Mouse (Mus musculus): ENCODE measurements at regions not wholly inside any gene's neighbourhood (a gene's known extent, or its start where the extent isn't known, plus 50 kb on each side); places are given as distances from the start of the nearest gene placed in this dataset.
A peak's percentile ranks its signal among the peaks of the same experiment; 100 is the strongest.

DNA sequence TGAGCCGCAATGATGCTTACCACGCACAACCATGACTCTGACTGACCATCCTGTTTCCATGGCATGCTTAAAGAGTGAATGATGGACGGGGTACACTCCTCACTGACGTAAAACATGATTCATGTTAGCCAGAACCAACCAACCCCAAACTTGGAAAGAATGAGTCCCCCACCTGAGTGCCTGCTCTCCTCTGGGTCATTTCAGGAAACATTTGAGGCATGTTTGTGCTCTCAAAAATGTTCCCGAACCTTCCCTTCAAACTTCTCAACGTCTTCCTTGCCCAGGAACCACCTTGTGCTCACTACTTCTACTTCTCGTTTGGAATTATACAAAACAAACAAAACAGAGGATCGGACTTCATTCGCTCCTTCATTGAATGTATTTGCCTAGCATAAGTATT lies 95.7 kb downstream of the Tmco5 start:
- Histone ChIP-seq H3K27ac (peak overlapping the region; percentile 98), H3K4me2 (no peak overlapping the region), H3K36me3 (replicated peaks) (no peaks in the 10 kb centered on the region), H3K27me3 (peaks cover 9% of the 10 kb centered on the region), H3K9me3 (no peaks in the 10 kb centered on the region), H3K4me3 (replicated peaks) (no peak overlapping the region), H3K9ac (no peak overlapping the region), H3K4me1 (peaks cover 73% of the 10 kb centered on the region)
- WGBS, result 67% methylated on average over 9 of the region's 9 CpGs
- no peak for ATAC-seq (ENCODE audit: low FRiP score)

DNA sequence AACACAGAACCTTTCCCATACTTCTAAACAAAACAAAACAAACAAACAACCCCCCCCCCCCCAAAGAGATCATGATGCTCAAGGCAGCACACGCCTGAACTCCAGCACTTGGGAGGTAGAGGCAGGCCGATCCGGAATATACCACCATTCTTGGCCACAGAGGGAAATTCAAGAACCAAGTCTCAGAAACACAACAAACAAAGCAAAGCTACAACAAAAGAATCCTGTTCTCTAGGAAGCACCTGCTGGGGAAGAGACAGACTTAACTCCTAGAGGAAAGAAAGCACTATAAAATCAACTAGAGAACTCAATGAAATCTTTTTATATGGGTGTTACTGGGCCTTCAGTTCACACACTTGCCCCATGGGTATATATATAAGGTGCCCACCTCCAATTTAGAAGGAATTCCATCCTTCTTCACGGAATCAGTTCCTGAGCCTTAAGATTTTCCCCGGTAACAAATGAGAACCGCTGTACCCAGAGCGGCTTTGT lies 96.1 kb downstream of the Tmco5 start:
- no peaks in the 10 kb centered on the region for H3K36me3 ChIP-seq (replicated peaks)
- WGBS, result 5% methylated on average over 7 of the region's 7 CpGs
- peak overlapping the region; percentile 60 for H3K4me2 ChIP-seq
- H3K9me3 ChIP-seq, result no peaks in the 10 kb centered on the region
- H3K27me3 ChIP-seq, result peaks cover 5% of the 10 kb centered on the region; the same call in 1 of the 2 replicates
- ATAC-seq (ENCODE audit: low FRiP score), result no peak
- H3K27ac ChIP-seq, result peak overlapping the region; percentile 98
- H3K4me1 ChIP-seq, result peaks cover 74% of the 10 kb centered on the region
- H3K4me3 ChIP-seq (replicated peaks), result peak overlapping the region; percentile 46
- H3K9ac ChIP-seq, result peak overlapping the region; percentile 71; the same call in 1 of the 2 replicates

DNA sequence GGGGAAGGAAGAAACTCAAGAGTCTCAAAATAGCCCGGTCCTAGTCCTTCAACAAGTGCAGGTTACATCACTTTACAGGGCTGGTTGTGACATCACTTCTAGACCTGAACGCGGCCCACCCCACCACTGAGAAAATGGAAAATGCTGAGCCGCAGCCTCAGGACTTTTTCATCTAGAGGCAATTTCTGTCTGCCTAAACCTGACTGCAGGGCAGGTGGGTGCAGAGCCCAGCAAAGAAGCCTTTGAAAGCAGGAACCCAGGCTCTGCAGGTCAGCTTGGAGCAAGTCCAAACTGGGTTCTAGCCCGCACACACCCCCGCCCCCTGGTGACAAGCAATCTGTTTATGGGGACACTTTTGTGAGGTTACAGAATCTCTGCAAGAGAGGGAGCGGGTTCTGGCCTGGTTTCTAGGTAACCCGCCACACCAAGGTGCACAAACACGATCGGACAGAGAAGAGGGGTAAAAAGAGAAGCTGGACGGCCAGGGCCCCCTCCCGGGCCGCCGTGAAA lies 96.7 kb downstream of the Tmco5 start:
- no peaks in the 10 kb centered on the region for H3K36me3 ChIP-seq (replicated peaks)
- peak; percentile 27; the same call in 1 of the 2 replicates for ATAC-seq (ENCODE audit: low FRiP score)
- H3K9ac ChIP-seq, result peak overlapping the region; percentile 71
- 0% methylated on average over 14 of the region's 14 CpGs for WGBS
- peak overlapping the region; percentile 98 for H3K27ac ChIP-seq
- peak overlapping the region; percentile 60 for H3K4me2 ChIP-seq
- no peaks in the 10 kb centered on the region for H3K9me3 ChIP-seq
- peaks cover 5% of the 10 kb centered on the region; the same call in 1 of the 2 replicates for H3K27me3 ChIP-seq
- peaks cover 80% of the 10 kb centered on the region for H3K4me1 ChIP-seq
- H3K4me3 ChIP-seq (replicated peaks), result peak overlapping the region; percentile 46

DNA sequence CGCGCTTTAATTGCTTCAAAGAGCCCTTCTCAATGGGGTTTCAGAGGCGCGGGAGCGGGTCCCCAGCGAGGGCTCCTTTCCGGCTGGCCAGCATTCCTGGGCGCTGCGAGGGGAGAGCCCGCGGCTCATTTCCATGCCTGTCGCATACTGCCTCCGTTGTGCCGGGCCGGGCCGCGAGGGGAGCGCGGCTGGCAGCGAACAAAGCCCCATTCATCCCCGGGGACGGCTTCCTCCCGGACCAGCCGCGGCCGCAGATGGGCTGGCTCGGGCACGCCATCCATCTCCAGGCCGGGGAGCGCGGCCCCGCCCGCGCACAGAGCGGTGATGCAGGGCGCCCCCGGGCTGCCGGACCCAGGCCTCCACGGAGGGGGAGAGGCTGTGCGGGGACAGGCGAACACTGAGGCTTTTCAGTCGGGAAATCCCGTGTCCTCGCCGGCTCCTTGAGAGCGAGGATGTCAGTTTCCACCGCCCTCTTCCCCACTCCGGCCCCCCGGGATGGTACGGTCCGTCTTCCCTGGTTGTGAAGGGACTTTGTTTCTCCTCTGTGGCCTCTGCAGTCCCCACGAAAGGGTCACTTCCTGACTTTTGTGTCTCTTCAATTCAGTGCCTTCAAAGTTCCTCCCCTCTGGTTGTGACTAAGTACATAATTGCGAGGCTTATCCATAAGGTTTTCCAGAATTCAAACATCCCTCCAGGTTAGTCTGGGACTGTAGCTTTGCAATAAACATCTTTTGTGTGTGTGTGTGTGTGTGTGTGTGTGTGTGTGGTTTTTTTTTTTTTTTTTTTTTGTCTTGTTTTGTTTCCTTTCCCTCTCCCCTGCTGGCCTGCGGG lies 97.3 kb downstream of the Tmco5 start:
- ATAC-seq (ENCODE audit: low FRiP score), result peak; percentile 94
- Histone ChIP-seq H3K4me1 (peaks cover 86% of the 10 kb centered on the region), H3K9ac (peak overlapping the region; percentile 71), H3K4me3 (replicated peaks) (peak overlapping the region; percentile 46), H3K4me2 (peak overlapping the region; percentile 60), H3K27ac (peak overlapping the region; percentile 98), H3K36me3 (replicated peaks) (no peaks in the 10 kb centered on the region), H3K27me3 (peaks cover 3% of the 10 kb centered on the region; the same call in 1 of the 2 replicates), H3K9me3 (no peaks in the 10 kb centered on the region)
- WGBS, result 1% methylated on average over 53 of the region's 54 CpGs

DNA sequence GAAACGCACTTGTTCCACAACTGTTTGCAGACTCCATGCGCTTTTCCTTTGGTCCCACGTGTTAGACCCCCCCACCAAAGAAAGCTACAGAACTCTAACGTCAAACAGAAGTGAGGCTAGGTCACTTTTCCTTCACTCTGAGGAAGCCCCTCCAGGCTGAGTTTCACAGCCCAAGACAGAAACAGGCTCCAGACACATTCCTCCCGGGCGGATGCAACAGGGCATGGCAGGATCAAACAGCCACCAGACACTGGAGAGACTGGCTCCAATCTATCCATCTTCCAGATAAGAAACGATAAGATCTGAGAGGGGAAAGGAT lies 97.9 kb downstream of the Tmco5 start:
- Histone ChIP-seq H3K4me1 (peaks cover 84% of the 10 kb centered on the region), H3K36me3 (replicated peaks) (no peaks in the 10 kb centered on the region), H3K27me3 (no peaks in the 10 kb centered on the region), H3K9me3 (no peaks in the 10 kb centered on the region), H3K9ac (peak overlapping the region; percentile 71), H3K27ac (peak overlapping the region; percentile 98), H3K4me2 (peak overlapping the region; percentile 60), H3K4me3 (replicated peaks) (peak overlapping the region; percentile 46)
- 0% methylated on average over 7 of the region's 7 CpGs for WGBS
- no peak for ATAC-seq (ENCODE audit: low FRiP score)

DNA sequence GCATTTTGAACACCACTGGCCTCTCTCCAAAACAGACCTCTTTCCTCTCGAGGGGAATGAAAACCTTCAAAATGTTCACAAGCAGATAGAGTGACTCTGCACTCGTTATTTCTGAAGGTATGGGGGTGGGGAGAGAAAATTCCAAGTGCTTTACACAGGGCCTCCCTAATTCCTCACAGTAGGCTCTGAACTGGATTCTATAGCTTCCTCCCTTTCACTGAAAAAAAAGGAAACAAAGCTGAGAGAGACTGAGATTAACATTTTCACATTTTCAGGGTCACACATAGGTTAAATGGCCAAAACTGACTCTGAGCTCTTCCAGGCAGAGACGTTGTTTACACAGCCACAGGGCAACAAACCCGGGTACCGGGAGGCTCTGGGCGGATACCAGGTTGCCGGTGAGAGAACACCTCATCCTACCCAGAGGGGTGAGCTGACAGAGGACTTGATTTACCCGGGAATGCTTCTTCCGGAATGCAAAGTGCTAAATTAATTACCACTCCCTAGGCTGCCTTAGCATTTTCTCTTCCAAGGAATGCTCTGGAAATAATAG lies 98.5 kb downstream of the Tmco5 start:
- 4% methylated on average over 9 of the region's 9 CpGs for WGBS
- H3K36me3 ChIP-seq (replicated peaks), result no peaks in the 10 kb centered on the region
- peak overlapping the region; percentile 98 for H3K27ac ChIP-seq
- H3K4me3 ChIP-seq (replicated peaks), result no peak overlapping the region
- no peak for ATAC-seq (ENCODE audit: low FRiP score)
- H3K9ac ChIP-seq, result no peak overlapping the region
- no peaks in the 10 kb centered on the region for H3K9me3 ChIP-seq
- no peaks in the 10 kb centered on the region for H3K27me3 ChIP-seq
- H3K4me1 ChIP-seq, result peaks cover 78% of the 10 kb centered on the region
- H3K4me2 ChIP-seq, result peak overlapping the region; percentile 60

DNA sequence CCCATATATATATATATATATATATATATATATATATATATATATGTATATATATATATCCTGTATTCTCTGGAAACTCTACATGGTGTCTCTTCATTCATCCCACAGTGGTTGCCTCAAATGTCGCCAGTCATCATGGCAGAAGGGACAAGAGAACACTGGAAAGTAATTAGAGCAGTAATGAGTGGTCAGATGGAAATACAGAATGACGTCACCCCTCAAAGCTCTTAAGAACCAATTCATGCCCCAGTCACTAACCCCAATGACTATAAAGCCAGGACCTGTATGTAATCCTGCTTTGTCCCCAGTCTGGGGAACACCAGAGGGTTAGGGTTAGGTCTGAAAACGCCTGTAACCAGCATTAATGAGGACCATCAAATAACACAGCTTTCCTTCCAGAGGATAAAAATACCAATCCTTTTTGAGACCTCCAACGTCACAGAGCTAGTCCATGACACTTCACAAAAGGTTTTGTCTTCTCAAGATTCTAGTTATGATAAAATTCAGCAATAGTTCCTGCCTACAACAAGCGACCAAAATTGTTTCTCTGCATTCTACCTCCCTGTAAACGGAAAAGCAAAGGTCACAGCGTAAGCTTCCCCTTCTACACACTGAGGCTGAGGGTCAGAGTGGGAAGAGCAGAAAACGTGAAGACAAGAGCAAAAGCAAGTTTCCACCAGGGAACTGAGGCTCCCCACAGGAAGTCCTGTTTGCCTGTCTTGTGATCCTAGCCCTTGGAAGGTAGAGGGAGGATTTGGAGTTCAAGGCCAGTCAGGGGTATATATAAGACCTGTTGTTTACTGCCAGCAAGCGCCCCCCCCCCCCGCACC lies 99.5 kb downstream of the Tmco5 start:
- no peaks in the 10 kb centered on the region for H3K27me3 ChIP-seq
- no peaks in the 10 kb centered on the region for H3K36me3 ChIP-seq (replicated peaks)
- 33% methylated on average over 10 of the region's 10 CpGs for WGBS
- H3K4me3 ChIP-seq (replicated peaks), result no peak overlapping the region
- no peak overlapping the region for H3K9ac ChIP-seq
- H3K4me2 ChIP-seq, result no peak overlapping the region
- H3K27ac ChIP-seq, result 0 out of 2 replicates have a peak overlapping the region, but pooled peaks have one; percentile 36
- H3K4me1 ChIP-seq, result peaks cover 68% of the 10 kb centered on the region
- H3K9me3 ChIP-seq, result no peaks in the 10 kb centered on the region
- ATAC-seq (ENCODE audit: low FRiP score), result no peak

DNA sequence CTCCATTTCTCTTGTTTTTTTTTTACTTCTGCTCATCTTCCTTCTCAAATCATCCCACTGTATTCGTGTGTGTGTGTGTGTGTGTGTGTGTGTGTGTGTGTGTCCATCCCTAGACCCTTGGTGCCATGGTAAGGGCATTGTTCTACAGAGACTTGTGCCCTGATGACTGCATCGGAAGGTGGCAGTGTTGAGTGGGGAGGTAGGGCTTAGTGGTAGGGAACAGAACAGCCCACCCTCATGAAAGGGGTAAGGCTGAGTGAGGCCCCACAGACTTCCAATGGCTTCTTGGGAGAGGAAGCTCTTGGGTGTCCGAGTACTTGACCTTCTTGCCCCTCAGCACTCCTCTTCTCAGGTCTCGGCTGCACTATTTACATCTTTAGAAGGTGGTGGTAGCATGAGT lies 100.3 kb downstream of the Tmco5 start:
- no peak for ATAC-seq (ENCODE audit: low FRiP score)
- Histone ChIP-seq H3K27me3 (no peaks in the 10 kb centered on the region), H3K4me2 (no peak overlapping the region), H3K27ac (no peak overlapping the region), H3K9me3 (no peaks in the 10 kb centered on the region), H3K4me1 (peaks cover 60% of the 10 kb centered on the region), H3K9ac (no peak overlapping the region), H3K4me3 (replicated peaks) (no peak overlapping the region), H3K36me3 (replicated peaks) (no peaks in the 10 kb centered on the region)
- WGBS, result 41% methylated on average over 4 of the region's 4 CpGs

DNA sequence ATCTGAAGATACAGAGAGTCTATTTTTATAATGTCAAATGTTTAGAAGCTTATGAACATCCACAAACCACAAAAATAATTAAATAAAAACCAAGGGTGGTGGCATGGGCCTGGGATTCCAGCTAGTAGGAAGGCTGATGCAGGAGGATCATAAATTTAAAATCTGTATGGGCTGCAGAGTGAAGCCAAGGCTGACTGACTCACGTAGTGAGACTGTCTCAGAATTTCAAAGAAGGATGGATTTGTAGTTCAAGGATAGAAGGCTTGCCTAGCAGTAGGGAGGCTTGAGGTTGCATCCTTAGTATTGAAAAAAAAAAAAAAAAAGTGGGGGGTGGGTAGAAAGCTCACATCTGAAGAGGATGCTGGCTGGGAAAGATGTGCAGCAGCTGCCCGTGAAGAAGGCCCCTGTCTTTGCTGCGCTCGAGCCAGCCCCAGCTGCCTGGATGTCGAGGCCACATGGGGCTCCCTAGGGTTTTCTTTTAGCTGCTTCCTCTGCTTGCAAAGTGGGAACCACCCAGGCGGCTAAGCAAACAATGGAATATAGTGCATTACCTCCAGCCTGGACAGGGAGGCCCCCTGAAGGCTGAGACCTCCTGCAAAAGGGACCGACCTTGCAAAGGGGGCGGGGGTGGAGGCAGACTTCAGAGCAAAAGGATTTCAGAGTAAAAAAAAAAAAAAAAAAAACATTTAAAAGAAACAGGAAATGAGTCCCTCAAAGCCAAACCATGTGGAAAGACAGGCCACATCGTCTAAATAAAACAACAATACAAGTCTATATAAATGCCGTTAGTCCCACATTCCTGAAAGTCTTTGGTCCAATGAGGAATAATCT lies 101.3 kb downstream of the Tmco5 start:
- Histone ChIP-seq H3K4me1 (peaks cover 51% of the 10 kb centered on the region), H3K36me3 (replicated peaks) (no peaks in the 10 kb centered on the region), H3K4me3 (replicated peaks) (no peak overlapping the region), H3K9ac (no peak overlapping the region), H3K4me2 (no peak overlapping the region), H3K27ac (peak overlapping the region; percentile 71), H3K27me3 (no peaks in the 10 kb centered on the region), H3K9me3 (no peaks in the 10 kb centered on the region)
- peak; percentile 21; the same call in 1 of the 2 replicates for ATAC-seq (ENCODE audit: low FRiP score)
- WGBS, result 2% methylated on average over 10 of the region's 10 CpGs

DNA sequence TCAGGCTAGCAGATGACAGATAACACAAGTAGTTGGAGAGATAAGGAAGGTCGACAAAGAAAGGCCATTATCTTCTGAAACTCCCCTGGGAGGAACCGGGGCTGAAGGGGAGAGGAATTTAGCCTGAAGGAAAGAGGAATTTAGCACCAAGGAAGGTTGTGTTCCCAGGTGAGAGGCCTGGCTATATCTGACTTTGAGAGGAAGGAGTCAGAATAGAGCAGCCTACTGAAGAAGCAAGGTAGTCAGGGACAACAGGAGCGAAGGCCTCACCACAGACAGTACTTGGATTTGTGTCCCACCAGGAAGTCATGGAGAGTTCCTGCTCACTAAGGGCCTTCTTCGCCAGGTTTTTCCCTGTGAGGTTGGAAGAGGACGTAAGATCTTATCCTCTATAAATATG lies 102.2 kb downstream of the Tmco5 start:
- no peak for ATAC-seq (ENCODE audit: low FRiP score)
- Histone ChIP-seq H3K9me3 (no peaks in the 10 kb centered on the region), H3K27ac (peak overlapping the region; percentile 66), H3K4me1 (peaks cover 44% of the 10 kb centered on the region), H3K4me3 (replicated peaks) (no peak overlapping the region), H3K36me3 (replicated peaks) (no peaks in the 10 kb centered on the region), H3K27me3 (no peaks in the 10 kb centered on the region), H3K9ac (no peak overlapping the region), H3K4me2 (no peak overlapping the region)
- 42% methylated on average over 5 of the region's 5 CpGs for WGBS

DNA sequence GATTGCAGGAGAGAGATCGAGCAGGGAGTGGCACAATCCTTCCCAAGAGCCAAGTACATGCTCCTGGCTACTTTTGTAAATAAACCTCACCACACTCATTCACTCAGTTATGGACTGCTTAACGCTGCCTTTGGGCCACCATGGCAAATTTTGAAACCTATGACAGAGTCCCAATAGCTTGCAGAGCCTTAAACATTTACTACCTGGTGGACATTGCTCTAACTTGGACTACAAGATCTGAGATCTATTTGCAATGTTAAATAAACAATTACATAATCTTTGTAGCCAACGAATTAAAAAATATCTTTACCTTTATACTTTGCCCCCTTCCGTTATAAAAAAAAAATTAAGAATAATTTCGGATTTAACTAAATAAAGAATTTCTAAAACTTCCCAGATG lies 104.9 kb downstream of the Tmco5 start:
- Histone ChIP-seq H3K4me2 (no peak overlapping the region), H3K4me1 (peaks cover 21% of the 10 kb centered on the region), H3K36me3 (replicated peaks) (no peaks in the 10 kb centered on the region), H3K27ac (no peak overlapping the region), H3K9ac (no peak overlapping the region), H3K27me3 (no peaks in the 10 kb centered on the region), H3K4me3 (replicated peaks) (no peak overlapping the region), H3K9me3 (no peaks in the 10 kb centered on the region)
- ATAC-seq (ENCODE audit: low FRiP score), result no peak
- 89% methylated on average over 5 of the region's 5 CpGs for WGBS

Data from forebrain, embryonic 12.5 days (tissue).